In the genomic region with DNA sequence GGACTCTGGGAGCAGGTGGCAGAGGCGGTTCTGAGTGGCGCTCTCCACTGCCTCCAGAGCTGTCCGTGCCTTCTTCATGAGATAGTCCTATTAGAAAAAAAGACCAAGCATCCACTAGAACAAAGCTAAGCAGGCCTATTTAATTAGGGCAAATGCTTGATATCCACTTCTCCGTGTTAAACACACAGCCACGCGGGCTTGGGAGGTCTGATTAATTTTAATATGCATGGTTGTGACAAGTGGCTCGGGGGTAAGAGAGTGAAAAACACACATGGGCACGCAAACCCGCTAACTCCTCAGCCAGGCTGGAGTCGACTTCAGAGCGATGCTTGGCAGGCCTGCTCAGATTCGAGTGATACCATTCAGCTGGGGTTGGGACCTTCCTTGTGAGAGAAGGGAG, we compare ENCODE assay signal across 26 mouse cellular contexts.
"Had no signal": no experiment of that assay in that cellular context is flagged by ENCODE, and none has a peak within 500 bp of the region (broad histone marks: within the 10 kb centered on the region; RNA-seq: fewer than 3 reads in every experiment).

No protein-coding gene starts in this region.

- H3K4me2 ChIP-seq: heart, embryonic 11.5 days; heart, embryonic 13.5 days; heart, embryonic 15.5 days; hindbrain, embryonic 13.5 days; hindbrain, embryonic 15.5 days; intestine, embryonic 15.5 days; limb, embryonic 12.5 days; liver, embryonic 11.5 days; liver, embryonic 13.5 days had no signal

- H3K4me1 ChIP-seq: heart, embryonic 15.5 days; intestine, embryonic 15.5 days; limb, embryonic 10.5 days; limb, embryonic 12.5 days; liver, embryonic 13.5 days had no signal

- H3K36me3 ChIP-seq: heart, embryonic 15.5 days; hindbrain, embryonic 13.5 days; hindbrain, embryonic 15.5 days; intestine, embryonic 15.5 days; liver, embryonic 13.5 days had no signal

- H3K27me3 ChIP-seq: heart, embryonic 13.5 days; heart, embryonic 15.5 days; hindbrain, embryonic 13.5 days; hindbrain, embryonic 15.5 days; intestine, embryonic 15.5 days; limb, embryonic 12.5 days; liver, embryonic 13.5 days had no signal

- H3K9me3 ChIP-seq: heart, embryonic 13.5 days; heart, embryonic 15.5 days; hindbrain, embryonic 13.5 days; hindbrain, embryonic 15.5 days; intestine, embryonic 15.5 days; limb, embryonic 10.5 days; liver, embryonic 13.5 days had no signal

- ATAC-seq: inflammation-experienced regulatory T-cells, adult 6 months; intestine, embryonic 15.5 days; intestine, postnatal 0 days had no signal

- H3K9ac ChIP-seq: heart, embryonic 13.5 days; heart, embryonic 15.5 days; hindbrain, embryonic 13.5 days; hindbrain, embryonic 15.5 days; intestine, embryonic 15.5 days; limb, embryonic 12.5 days; liver, embryonic 13.5 days had no signal

- H3K4me3 ChIP-seq: gastrocnemius, adult 2 months; heart, adult 2 months; heart, embryonic 13.5 days; heart, embryonic 15.5 days; hindbrain, embryonic 13.5 days; hindbrain, embryonic 15.5 days; intestine, embryonic 15.5 days; layer of hippocampus, adult 2 months; left cerebral cortex, adult 2 months; limb, embryonic 10.5 days; limb, embryonic 12.5 days; liver, embryonic 13.5 days had no signal

- H3K27ac ChIP-seq: gastrocnemius, adult 2 months; heart, adult 2 months; heart, embryonic 13.5 days; heart, embryonic 15.5 days; hindbrain, embryonic 13.5 days; hindbrain, embryonic 15.5 days; intestine, embryonic 15.5 days; layer of hippocampus, adult 2 months; left cerebral cortex, adult 2 months; limb, embryonic 10.5 days; limb, embryonic 12.5 days; liver, embryonic 13.5 days had no signal

- DNase-seq: gastrocnemius, adult 2 months; gastrocnemius, postnatal 10 days; gastrocnemius, postnatal 25 days; heart, adult 2 months; heart, postnatal 14 days; heart, postnatal 4 days; kidney, adult 18-20 months; kidney, adult 8-10 months; kidney, postnatal 10 days; kidney, postnatal 25 days; kidney, postnatal 4 days; liver; liver, embryonic 13.5 days had no signal
